Mouse (Mus musculus): ENCODE measurements around the gene Cyb561d2.
A peak's percentile ranks its signal among the peaks of the same experiment; 100 is the strongest.
"Not testable (repeated sequence)": the region's sequence is repeated elsewhere in the genome, so short reads cannot be mapped to it uniquely, and the experiment has no call there.

Gene Cyb561d2

GRCm38 (mm10) chr9:107541474-107542351 is at the start of gene Cyb561d2, which contains the start of gene Nprl2:
TSS of gene Cyb561d2 (minus strand) at chr9:107542193.
TSS of gene Nprl2 (plus strand) at chr9:107542226.
- peak; percentile 96 for DNase-seq (ENCODE audit: low spot score in 2 of 2)

GRCm38 (mm10) chr9:107590773-107591060 is 48.7 kb upstream of the Cyb561d2 start:
- DNase-seq (ENCODE audit: low spot score in 2 of 2) = no peak

GRCm38 (mm10) chr9:107590058-107590772 is 48.2 kb upstream of the Cyb561d2 start:
- no peak for DNase-seq (ENCODE audit: low spot score in 2 of 2)

GRCm38 (mm10) chr9:107587833-107588639 is 46.0 kb upstream of the Cyb561d2 start:
- DNase-seq (ENCODE audit: low spot score in 2 of 2) = no peak

- peak; percentile 95 to 97 for DNase-seq (ENCODE audit: low spot score in 2 of 2)
Observed at GRCm38 (mm10) chr9:107586974-107587832, 45.2 kb upstream of the Cyb561d2 start, which contains the start of gene Ifrd2. TSS of gene Ifrd2 (plus strand) at chr9:107587642.

GRCm38 (mm10) chr9:107586504-107586903 is 44.5 kb upstream of the Cyb561d2 start:
- DNase-seq (ENCODE audit: low spot score in 2 of 2) = no peak

- DNase-seq (ENCODE audit: low spot score in 2 of 2) = no peak
Observed at GRCm38 (mm10) chr9:107583174-107583573, 41.2 kb upstream of the Cyb561d2 start.

- no peak for DNase-seq (ENCODE audit: low spot score in 2 of 2)
Observed at GRCm38 (mm10) chr9:107582509-107583062, 40.6 kb upstream of the Cyb561d2 start.

- no peak for DNase-seq (ENCODE audit: low spot score in 2 of 2)
Observed at GRCm38 (mm10) chr9:107581584-107581983, 39.6 kb upstream of the Cyb561d2 start.

GRCm38 (mm10) chr9:107580501-107581317 is 38.7 kb upstream of the Cyb561d2 start, which contains the start of gene Hyal3:
TSS of gene Hyal3 (plus strand) at chr9:107580818.
- peak; percentile 79 to 82 for DNase-seq (ENCODE audit: low spot score in 2 of 2)

GRCm38 (mm10) chr9:107579023-107579900 is 37.3 kb upstream of the Cyb561d2 start:
- no peak for DNase-seq (ENCODE audit: low spot score in 2 of 2)

GRCm38 (mm10) chr9:107578587-107578986 is 36.6 kb upstream of the Cyb561d2 start, which contains the start of gene Naa80:
TSS of gene Naa80 (plus strand) at chr9:107578887.
- DNase-seq (ENCODE audit: low spot score in 2 of 2) = no peak

- no peak for DNase-seq (ENCODE audit: low spot score in 2 of 2)
Observed at GRCm38 (mm10) chr9:107577871-107578270, 35.9 kb upstream of the Cyb561d2 start.

GRCm38 (mm10) chr9:107576357-107577107 is 34.5 kb upstream of the Cyb561d2 start, which contains the start of gene Hyal1:
TSS of gene Hyal1 (plus strand) at chr9:107576927.
- no peak for DNase-seq (ENCODE audit: low spot score in 2 of 2)

GRCm38 (mm10) chr9:107575579-107576356 is 33.8 kb upstream of the Cyb561d2 start:
- DNase-seq (ENCODE audit: low spot score in 2 of 2) = no peak

- not testable (repeated sequence) for DNase-seq (ENCODE audit: low spot score in 2 of 2)
Observed at GRCm38 (mm10) chr9:107573774-107574173, 31.8 kb upstream of the Cyb561d2 start.

- DNase-seq (ENCODE audit: low spot score in 2 of 2) = no peak
Observed at GRCm38 (mm10) chr9:107572327-107572662, 30.3 kb upstream of the Cyb561d2 start.

Data from thymus, postnatal 10 days (tissue).